Mouse (Mus musculus): ENCODE measurements around the gene Mogs. TPM values are rescaled to one million over a fixed set of nuclear protein-coding genes. Genes with fewer than 3 reads are reported as not detected.

The Mogs gene
- 47.3 and 47.7 TPM in 2 replicates for polyA plus RNA-seq (2012; rRNA removed)

DNA sequence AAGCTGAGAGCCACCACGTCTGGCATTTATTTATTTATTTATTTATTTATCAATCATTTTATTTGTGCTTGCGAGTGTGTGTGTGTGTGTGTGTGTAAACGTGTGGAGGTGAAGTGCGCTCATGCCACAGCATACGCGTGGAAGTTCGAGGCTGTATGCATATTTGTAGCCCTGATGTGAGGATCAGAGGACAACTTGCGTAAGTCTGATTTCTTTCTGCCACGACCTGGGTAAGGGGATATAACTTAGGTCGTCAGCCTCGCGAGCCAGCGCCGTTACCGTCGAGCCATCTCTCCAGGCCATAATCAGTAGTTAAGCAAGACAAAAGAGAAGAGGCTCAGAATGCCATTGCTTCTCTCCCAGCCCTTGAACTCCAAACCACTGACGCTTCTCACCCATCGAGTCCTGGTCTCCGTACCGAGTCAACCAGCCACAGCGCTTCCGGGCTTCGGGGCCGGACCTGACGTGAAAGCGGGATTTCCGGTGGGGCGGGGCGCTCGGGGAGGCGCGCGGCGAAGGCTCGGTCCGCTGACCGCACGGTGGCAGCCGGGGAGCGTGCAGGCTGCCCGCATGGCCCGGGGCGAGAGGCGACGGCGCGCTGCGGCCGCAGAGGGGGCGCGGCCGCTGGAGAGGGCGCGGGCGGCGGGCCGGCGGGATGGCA is at the start of gene Mogs:
Gene Mogs (plus strand): TSS at position 486 of the 661 bp plus-strand sequence.

DNA sequence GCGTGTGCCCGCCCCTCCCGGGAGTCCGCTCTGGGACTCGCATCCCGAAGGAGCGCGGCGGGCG is 45.2 kb upstream of the Mogs start, which contains the start of gene Tlx2:
Gene Tlx2 (minus strand): TSS at position 47 of the 64 bp plus-strand sequence.

DNA sequence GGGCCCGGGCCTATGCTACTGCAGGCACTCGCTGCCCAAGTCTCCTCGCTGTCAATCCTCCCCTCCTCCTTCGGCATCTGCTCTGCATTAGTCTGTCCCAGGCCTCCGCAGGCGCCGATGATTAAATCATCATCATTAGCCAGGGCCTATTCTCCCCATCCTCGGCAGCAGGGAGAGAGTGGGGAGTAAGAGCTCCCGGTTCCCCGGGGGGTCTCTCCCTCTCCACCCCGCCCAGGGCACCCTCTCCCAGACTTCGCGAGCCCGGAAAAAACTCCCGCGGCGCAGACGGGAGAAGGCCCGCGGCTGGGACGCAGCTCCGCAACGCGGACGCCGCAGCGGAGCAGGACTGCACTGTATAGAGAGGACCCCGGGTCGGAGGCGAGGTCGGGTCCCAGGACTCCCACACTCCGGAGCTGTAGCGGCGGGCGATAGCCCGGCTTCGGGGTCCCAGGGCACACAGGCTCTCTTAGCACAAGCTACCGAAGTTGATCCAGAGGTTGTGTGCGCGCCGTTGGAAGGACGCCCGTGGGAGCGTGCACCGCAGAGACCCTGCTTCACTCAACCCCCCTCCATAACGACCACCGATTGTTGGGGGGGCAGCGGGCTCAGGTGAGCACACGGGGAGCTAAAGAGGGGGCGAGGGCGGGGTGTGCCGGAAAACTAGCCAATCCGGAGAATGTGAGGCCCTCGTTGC is 37.5 kb upstream of the Mogs start, which contains the start of gene Pcgf1:
Gene Pcgf1 (plus strand): TSS at position 240 of the 694 bp plus-strand sequence.

DNA sequence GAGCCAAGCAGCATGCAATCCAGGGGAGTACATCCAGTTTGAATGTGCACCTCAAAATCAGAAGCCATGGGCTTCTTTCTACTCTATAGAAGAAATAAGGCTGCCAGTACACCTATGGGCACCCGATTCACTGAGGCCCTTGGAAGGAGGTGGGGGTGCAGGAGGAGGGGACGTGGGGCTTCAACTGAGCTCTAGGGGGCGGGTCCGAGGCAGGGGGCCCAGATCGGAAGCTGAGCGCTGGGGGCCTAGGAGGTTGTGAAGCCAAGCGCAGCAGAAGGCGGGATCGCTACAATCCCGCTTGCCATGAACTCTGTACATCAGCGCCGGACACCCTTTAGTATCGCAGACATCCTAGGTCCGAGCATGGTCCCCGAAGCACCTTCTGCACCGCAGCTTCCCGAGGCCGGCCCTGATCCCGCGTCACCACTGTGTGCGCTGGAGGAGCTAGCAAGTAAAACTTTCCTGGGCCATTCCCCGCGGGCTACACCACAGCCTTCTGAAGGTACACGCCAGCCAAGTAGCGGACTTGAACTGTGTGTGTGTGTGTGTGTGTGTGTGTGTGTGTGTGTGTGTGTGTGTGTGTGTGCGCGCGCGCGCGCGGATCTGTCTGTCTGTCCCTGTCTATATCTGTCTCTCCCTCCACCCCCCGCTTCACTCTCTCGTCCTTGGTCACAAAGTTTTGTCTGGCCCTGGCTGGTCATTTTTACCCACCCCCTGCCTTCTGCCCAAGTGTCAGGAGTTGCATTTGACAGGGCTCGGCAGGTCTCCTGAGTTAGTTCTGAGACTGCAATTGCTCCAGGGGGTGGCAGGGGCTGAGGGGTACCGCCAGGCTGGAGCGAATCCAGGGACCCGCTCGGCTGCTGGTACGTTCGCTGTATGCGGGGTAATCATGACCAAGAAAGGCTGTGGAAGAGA is 28.9 kb upstream of the Mogs start, which contains the start of gene Lbx2:
Gene Lbx2 (plus strand): TSS at position 247 of the 915 bp plus-strand sequence.

DNA sequence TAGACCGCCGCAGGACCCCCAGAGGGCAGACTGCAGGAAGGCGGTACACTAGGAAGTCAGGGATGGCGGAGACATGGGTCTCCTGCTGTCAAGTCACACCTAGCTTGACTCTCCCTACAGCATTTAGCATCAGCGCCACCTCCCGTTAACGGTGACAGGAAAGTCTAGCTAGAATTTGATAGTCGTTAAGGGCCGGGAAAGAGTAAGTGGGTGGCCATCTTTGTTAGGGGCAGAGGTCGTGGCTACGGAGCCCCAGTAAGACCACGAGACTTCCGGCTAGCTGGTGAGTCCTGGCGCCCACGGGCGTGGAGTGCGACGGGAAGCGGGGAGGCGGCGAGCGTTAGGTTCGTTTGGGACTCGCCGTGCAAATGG is 14.0 kb upstream of the Mogs start, which contains the start of the genes Ccdc142 and Gm42688:
Gene Ccdc142 (plus strand): TSS at position 286 of the 372 bp plus-strand sequence.
Gene Gm42688 (plus strand): TSS at position 302 of the 372 bp plus-strand sequence.

DNA sequence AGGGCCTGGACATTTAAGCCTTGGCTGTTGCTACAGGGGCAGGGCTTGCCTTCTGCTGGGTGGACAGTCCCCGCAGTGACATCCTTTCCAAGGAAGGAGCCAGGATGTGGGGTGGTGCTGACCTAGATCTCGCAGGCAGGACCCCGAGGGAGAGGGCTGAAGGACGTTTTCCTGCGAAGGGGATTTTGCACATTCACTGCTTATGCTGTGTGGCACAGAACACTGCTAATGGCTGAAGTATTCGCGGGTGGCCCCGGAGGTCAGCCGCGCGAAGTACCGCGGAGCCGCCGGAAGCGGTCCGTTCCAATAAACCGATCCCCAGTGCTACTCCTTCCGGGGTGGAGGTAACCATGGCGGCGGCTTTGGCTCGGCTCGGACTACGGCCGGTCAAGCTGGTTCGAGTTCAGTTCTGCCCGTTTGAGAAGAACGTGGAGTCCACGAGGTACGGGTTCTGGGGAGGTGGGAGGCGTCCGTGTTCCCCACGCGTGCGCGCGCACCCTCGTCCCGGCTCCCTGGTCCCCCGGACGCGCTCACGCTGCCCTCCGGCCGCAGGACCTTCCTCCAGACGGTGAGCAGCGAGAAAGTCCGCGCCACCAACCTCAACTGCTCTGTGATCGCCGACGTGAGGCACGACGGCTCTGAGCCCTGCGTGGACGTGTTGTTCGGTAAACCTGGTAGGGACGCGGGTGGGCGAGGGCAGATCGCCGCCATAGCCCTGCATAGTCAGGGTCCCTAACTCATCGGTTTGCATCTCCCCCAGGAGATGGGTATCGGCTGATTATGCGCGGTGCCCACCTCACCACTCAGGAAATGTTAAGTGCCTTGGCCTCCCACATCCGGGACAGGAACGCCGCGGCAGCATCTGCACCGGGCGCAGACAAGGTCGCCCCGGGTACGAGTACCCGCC is 6.3 kb upstream of the Mogs start, which contains the start of gene Mrpl53:
Gene Mrpl53 (plus strand): TSS at position 279 of the 907 bp plus-strand sequence.

DNA sequence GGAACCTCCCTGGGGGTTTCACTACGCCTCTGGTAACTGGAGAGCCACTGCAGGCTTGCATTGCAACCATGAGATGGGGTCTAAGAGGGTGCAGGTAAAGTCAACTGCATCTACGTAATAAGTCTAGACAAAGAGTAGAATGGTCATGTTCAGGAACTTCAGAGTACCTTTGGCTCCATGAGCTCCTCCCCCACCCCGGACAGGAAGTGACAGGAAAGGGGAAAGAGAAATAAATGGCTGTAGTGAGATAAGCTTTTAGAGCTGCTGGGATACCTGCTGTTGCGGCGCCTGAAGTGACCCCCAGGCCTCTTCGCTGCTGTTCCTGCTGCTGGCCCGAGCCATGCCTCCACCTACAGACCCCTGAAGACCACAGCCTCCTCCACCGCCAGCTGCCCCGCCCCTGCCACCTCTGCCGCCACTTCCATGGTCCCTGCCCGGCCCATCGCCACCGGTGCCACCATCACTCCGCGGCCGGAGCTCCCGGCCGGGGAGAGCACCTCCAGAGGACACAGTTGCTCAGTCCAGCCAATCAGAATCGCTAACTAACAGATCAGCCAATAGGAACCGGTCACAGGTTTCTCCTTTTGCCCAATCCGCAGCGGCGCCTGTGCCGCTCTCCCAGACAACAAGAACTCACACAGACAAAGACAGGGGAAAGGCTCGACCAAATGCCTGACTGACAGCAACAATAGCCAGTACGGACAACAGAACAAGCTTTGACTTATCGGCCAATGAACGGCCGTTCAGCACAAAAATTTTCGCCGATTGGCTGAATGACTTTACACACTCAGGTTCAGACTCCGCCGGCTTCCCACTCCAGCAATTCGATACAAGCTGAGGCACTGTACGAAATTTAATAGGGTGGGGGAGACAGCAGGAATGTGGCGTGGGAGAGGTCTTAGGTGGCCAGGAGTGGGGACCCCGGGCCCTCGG is 5.9 kb downstream of the Mogs start, which contains the start of gene Wbp1:
Gene Wbp1 (minus strand): TSS at position 630 of the 933 bp plus-strand sequence.

DNA sequence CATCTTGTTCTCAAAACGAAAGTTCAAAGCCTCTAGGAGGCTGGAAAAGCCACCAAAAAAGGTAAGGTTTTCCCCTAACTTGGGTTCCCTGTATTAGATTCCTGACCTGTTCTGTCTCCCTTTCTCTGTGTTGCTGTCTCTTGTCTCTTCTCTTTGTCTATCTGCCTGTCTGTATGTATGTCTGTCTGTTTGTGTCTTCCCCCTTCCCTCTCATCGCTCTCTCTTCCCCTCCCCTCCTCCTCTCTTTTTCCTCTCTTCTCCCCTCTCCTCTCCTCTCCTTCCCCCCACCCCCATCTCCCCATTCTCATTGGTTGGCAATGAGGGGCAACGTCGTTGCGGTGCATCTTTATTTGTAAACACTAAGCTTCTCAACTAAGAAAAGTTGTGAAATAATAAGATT is 10.0 kb downstream of the Mogs start, which contains the start of gene Ino80b:
Gene Ino80b (minus strand): TSS at position 101 of the 400 bp plus-strand sequence.

DNA sequence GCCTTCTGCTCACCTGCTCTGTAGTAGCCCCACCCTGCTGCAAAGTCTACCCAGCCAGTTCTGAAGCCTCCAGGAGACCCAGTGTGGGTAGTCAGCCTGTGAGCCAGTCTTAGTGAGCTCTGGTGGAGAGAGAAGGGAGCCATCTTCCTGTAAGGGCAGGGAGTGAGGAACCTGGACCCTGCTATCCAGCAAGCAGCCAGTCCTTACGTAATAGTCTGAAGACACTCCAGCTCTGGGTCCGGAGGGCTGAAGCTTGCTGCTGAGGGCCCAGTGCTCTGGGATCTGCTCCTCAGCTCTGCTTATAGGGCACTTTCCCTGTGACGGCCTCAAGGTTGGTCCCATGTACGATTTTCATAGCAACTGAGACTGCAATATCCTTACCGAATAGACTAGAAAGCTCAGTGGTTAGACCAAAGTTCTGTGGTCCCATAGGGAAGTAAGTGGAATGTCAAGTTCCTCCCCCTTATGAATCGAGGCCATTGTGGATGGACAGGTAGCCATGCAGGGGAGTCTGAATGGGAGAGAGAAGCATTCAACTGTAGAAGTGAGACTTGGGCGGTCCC is 19.7 kb downstream of the Mogs start, which contains the start of gene Rtkn:
Gene Rtkn (plus strand): TSS at position 513 of the 563 bp plus-strand sequence.

DNA sequence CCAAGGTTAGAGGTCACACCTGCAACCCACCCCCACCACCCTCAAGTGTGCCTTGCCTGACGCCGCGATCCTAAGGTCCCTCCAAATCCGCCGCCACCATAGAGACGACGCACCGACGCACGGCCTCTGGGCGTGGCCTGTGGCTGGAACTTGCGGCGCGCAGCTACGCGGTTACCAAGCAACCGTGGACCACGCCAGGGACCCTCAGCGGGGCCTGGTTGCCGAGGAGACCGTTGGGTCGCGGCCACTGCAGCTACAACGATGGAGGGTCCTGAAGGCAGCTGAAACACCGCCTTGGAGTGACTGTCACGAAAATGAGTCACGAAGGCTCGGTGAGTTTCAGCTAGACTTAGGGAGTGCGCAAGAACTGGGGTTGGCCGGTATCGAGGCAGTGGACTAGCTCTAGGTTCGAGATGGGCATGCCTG is 41.0 kb downstream of the Mogs start, which contains the start of the genes Wdr54 and 1700003E16Rik:
Gene Wdr54 (minus strand): TSS at position 139 of the 426 bp plus-strand sequence.
Gene 1700003E16Rik (plus strand): TSS at position 146 of the 426 bp plus-strand sequence.

DNA sequence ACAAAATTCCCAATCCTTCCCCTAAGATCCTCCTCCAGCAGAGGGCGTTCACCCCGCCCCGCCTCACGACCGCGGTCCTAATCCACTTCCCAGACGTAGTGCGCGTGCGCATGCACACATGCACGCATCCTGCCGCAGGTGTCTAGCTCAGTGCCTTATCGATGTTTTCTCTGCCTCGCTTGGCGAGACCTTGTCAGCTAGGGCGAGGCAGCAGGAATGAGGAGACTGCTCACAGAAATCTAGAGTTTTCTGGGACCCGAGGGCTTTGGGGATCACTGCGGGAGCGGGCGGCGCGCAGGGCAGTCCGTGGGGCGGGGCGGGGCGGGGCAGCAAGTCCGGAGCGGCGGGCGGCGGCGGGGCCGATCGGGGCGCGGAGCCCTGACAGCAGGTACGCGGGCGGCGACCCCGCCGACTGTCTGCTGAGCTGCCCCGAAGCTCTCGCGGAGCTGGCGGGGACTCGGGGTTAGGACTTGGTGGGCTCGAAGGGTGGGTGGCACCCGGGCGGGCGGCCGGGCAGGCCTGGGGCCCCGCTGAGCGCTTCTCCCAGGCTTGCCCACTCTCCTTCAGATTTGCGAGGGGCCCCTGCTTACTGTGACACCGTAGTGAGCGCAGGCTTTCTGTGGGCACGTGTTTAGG is 50.4 kb downstream of the Mogs start, which contains the start of gene Dctn1:
Gene Dctn1 (plus strand): TSS at position 314 of the 636 bp plus-strand sequence.

Other genes starting within 250 kb of the Mogs start
- 4.6 and 5.0 TPM in 2 replicates for gene Sema4f, start 175.7 kb upstream of the Mogs start, polyA plus RNA-seq (2012; rRNA removed)
- 0.31 and 1.7 TPM in 2 replicates for gene M1ap, start 168.6 kb upstream of the Mogs start, polyA plus RNA-seq (2012; rRNA removed)
- 7.7 and 8.2 TPM in 2 replicates for gene Dok1, start 82.0 kb upstream of the Mogs start, polyA plus RNA-seq (2012; rRNA removed)
- 10.1 and 15.8 TPM in 2 replicates for gene Loxl3, start 81.3 kb upstream of the Mogs start, polyA plus RNA-seq (2012; rRNA removed)
- 209 and 289 TPM in 2 replicates for gene Aup1, start 61.0 kb upstream of the Mogs start, polyA plus RNA-seq (2012; rRNA removed)
- 70.4 and 80.9 TPM in 2 replicates for gene Htra2, start 60.2 kb upstream of the Mogs start, polyA plus RNA-seq (2012; rRNA removed)
- gene Dqx1, start 57.7 kb upstream of the Mogs start, polyA plus RNA-seq (2012; rRNA removed), result 2.0 and 3.3 TPM in 2 replicates
- 4.1 and 7.5 TPM in 2 replicates for gene Tlx2, start 45.2 kb upstream of the Mogs start, polyA plus RNA-seq (2012; rRNA removed)
- gene Pcgf1, start 37.6 kb upstream of the Mogs start, polyA plus RNA-seq (2012; rRNA removed), result 42.4 and 49.1 TPM in 2 replicates
- 0.59 and 1.2 TPM in 2 replicates for gene Lbx2, start 29.1 kb upstream of the Mogs start, polyA plus RNA-seq (2012; rRNA removed)
- gene Ccdc142, start 13.9 kb upstream of the Mogs start, polyA plus RNA-seq (2012; rRNA removed), result 4.1 and 5.1 TPM in 2 replicates
- gene Gm42688, start 13.9 kb upstream of the Mogs start, polyA plus RNA-seq (2012; rRNA removed), result 4.2 and 4.9 TPM in 2 replicates
- gene Mrpl53, start 6.5 kb upstream of the Mogs start, polyA plus RNA-seq (2012; rRNA removed), result 111 and 115 TPM in 2 replicates
- gene Wbp1, start 6.1 kb downstream of the Mogs start, polyA plus RNA-seq (2012; rRNA removed), result 201 and 275 TPM in 2 replicates
- 37.2 and 53.1 TPM in 2 replicates for gene Ino80b, start 9.9 kb downstream of the Mogs start, polyA plus RNA-seq (2012; rRNA removed)
- 72.3 and 77.8 TPM in 2 replicates for gene Rtkn, start 20.0 kb downstream of the Mogs start, polyA plus RNA-seq (2012; rRNA removed)
- 13.5 and 17.0 TPM in 2 replicates for gene Wdr54, start 40.9 kb downstream of the Mogs start, polyA plus RNA-seq (2012; rRNA removed)
- gene 1700003E16Rik, start 40.9 kb downstream of the Mogs start, polyA plus RNA-seq (2012; rRNA removed), result 0.57 and 0.73 TPM in 2 replicates
- gene Dctn1, start 50.4 kb downstream of the Mogs start, polyA plus RNA-seq (2012; rRNA removed), result 142 and 229 TPM in 2 replicates
- 1.4 and 1.6 TPM in 2 replicates for gene Slc4a5, start 104.3 kb downstream of the Mogs start, polyA plus RNA-seq (2012; rRNA removed)
- 29.9 and 33.6 TPM in 2 replicates for gene Mthfd2, start 210.4 kb downstream of the Mogs start, polyA plus RNA-seq (2012; rRNA removed)
- gene Mob1a, start 210.5 kb downstream of the Mogs start, polyA plus RNA-seq (2012; rRNA removed), result 35.4 and 54.1 TPM in 2 replicates
- 48.7 and 77.4 TPM in 2 replicates for gene Bola3, start 233.7 kb downstream of the Mogs start, polyA plus RNA-seq (2012; rRNA removed)

Data from central nervous system, embryonic 11.5 days (tissue).